Comparison of ENCODE assay signal across 16 mouse cellular contexts in genomic region chr17:8642356-8642755, GRCm38 (mm10).
DNase-seq lines count a peak whose midpoint lies in the region; TF ChIP-seq lines count a peak whose summit lies in the region.
"Had no signal": no experiment of that assay in that cellular context is flagged by ENCODE, and none has a peak within 500 bp of the region (broad histone marks: within the 10 kb centered on the region; RNA-seq: fewer than 3 reads in every experiment).

No protein-coding gene starts in this region.

- DNase-seq in Muller cell, postnatal 12 days (ENCODE audit: inconsistent ontology term), result peak; percentile 76
- DNase-seq in brain, embryonic 14.5 days (ENCODE audit: low read depth), result peak; percentile 14
- DNase-seq in retina, postnatal 1 day, result peak; percentile 72
- DNase-seq in thymus, postnatal 4 days, result no peak
- no peak for DNase-seq in urinary bladder, postnatal 36 days (ENCODE audit: low spot score in 2 of 2)
- DNase-seq: adrenal gland, adult 8-10 months; adrenal gland, postnatal 14 days; adrenal gland, postnatal 36 days; cerebellum, adult 11 months; cerebellum, adult 18-20 months; cerebellum, adult 8-10 months; cerebellum, adult 9-11 months; cerebellum, postnatal 14 days; cerebellum, postnatal 36 days; embryo, embryonic 11 days; forebrain, postnatal 0 days had no signal

- TF ChIP-seq CTCF in brain, embryonic 14.5 days (IDR thresholded peaks at IDR 0.05; ENCODE audit: borderline replicate concordance, extremely low read depth, insufficient read depth, insufficient read length), result no peak

- no peak for TF ChIP-seq POLR2A in brain, embryonic 14.5 days (IDR thresholded peaks at IDR 0.05; ENCODE audit: borderline replicate concordance, extremely low read depth, insufficient read depth, insufficient read length, poor library complexity, severe bottlenecking)

Comparison
In these comparisons a context has a peak if more than half of its experiments do, and no peak if none do; other contexts are left out.
1. DNase-seq: peak in Muller cell, postnatal 12 days (single experiment), brain, embryonic 14.5 days (single experiment) and retina, postnatal 1 day (single experiment); none in thymus, postnatal 4 days (single experiment) and urinary bladder, postnatal 36 days (0 of 2).